Mouse (Mus musculus) heart, postnatal 0 days (tissue): ENCODE results near the gene Capzb. TPM values are rescaled to one million over a fixed set of nuclear protein-coding genes. Genes with fewer than 3 reads are reported as not detected.

Source experiments
- ATAC-seq: fragments of 200-750 bp; cut with Nextera tagmentation; 2 replicates; pipeline ENCODE4 v1.8.0; 2017; ENCODE audit warnings: low read depth, moderate number of reproducible peaks, moderate library complexity; ENCODE audit not compliant: insufficient read depth
- DNase-seq: peaks from one replicate; pipeline ENCODE4 v3.0.0-alpha.2; 2016; ENCODE audit warnings: low spot score
- H3K27ac ChIP-seq: fragments of 300-500 bp; sonication (generic); 2 replicates; pipeline ENCODE4 v1.5.1; 2014; ENCODE audit warnings: low read depth, mild to moderate bottlenecking
- H3K27me3 ChIP-seq: fragments of 300-500 bp; sonication (generic); 2 replicates; pipeline ENCODE4 v1.6.1; 2014; ENCODE audit warnings: low read length, mixed read lengths; ENCODE audit not compliant: control insufficient read depth, insufficient read depth
- H3K36me3 ChIP-seq: fragments of 300-500 bp; sonication (generic); replicated peaks from 2 replicates; pipeline ENCODE4 v1.6.1; 2014; ENCODE audit warnings: low read length, mixed read lengths; ENCODE audit not compliant: control insufficient read depth, insufficient read depth
- H3K4me1 ChIP-seq: fragments of 300-500 bp; sonication (generic); 2 replicates; pipeline ENCODE4 v1.6.1; 2014; ENCODE audit warnings: antibody characterized with exemption; ENCODE audit not compliant: control insufficient read depth, insufficient read depth
- H3K4me2 ChIP-seq: fragments of 300-500 bp; sonication (generic); 2 replicates; pipeline ENCODE4 v1.6.1; 2014; ENCODE audit warnings: low read depth, mild to moderate bottlenecking, low read length, moderate library complexity
- H3K4me3 ChIP-seq: fragments of 300-500 bp; sonication (generic); 2 replicates; pipeline ENCODE4 v1.5.1; 2014; ENCODE audit warnings: low read depth, low read length
- H3K9ac ChIP-seq: fragments of 300-500 bp; sonication (generic); replicated peaks from 2 replicates; pipeline ENCODE4 v1.6.1; 2014; ENCODE audit warnings: low read depth, low read length, mixed read lengths
- H3K9me3 ChIP-seq: fragments of 300-500 bp; sonication (generic); replicated peaks from 2 replicates; pipeline ENCODE4 v1.6.1; 2016; ENCODE audit warnings: low read length; ENCODE audit not compliant: control insufficient read depth
- CTCF ChIP-seq: IDR thresholded peaks from 2 replicates; pipeline ENCODE4 v1.5.1; 2016; ENCODE audit warnings: antibody characterized with exemption, control low read depth, low read depth
- EP300 ChIP-seq: IDR thresholded peaks from 2 replicates; pipeline ENCODE4 v1.6.1; 2016; ENCODE audit warnings: antibody characterized with exemption, low read depth
- WGBS: fragments of 180-500 bp; shearing (Covaris S2); extraction: QIAGEN DNeasy Blood & Tissue Kit; methylation state at CpG from one replicate; pipeline ENCODE4 v1.1.7; 2014; 5-methylcytosine and 5-hydroxymethylcytosine counted together
- polyA plus RNA-seq: library from polyadenylated mRNA; unstranded; fragments of >200 nt; fragmentation: Nextera tagmentation; extraction: Ambion mirVana; gene quantifications from 2 replicates; pipeline ENCODE4 v1.2.1, GENCODE M21; 2015
- total RNA-seq: library from RNA; depleted of rRNA; stranded (reverse); fragments of >200 nt; gene quantifications from 2 replicates; pipeline ENCODE4 v1.2.3, GENCODE M21; 2014; ENCODE audit warnings: low replicate concordance

Gene Capzb
- total and polyA plus RNA-seq, 2 experiments from 2014 or later, result 131 to 363 TPM

DNA sequence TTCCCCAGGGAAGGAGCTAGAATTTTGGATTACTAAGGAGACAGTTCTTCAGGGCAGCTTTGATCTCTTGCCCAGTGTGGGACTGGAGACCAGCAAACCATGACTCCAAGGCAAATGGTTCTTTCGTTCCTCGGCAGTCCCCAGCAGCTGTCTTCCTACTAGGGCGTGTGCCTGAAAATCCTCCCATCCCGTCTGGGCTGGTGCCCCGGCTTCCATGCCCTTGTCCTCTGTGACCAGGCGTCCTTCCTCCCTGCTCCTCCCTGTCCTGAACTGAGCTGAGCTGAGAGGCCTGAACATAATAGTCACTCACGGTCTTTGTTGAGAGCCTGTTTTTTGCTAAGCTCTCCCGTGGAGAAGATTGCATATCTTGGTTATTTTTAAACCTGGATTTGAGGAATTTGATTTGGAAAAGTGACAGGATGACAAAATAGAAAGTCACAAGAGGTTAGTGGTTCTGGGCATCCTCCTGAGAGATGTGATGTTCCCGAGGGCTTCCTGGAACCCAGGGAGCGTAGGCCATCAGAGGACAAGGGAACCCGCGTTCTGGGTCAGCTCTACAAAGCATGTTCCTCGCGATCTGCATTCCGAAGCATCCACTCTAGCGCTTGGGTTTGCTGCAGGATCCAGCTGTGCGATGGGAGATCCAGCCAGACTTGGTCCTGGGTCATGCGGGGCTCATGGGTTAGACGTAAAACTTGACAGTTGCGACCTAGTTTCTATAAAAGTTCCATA is 38.0 kb upstream of the Capzb start:
- WGBS, result 49% methylated on average over 20 of the region's 20 CpGs
- Histone ChIP-seq H3K27me3 (no peaks in the 10 kb centered on the region), H3K9ac (no peak overlapping the region), H3K27ac (peak overlapping the region; percentile 18; the same call in 1 of the 2 replicates), H3K9me3 (no peaks in the 10 kb centered on the region), H3K4me2 (no peak overlapping the region), H3K4me1 (no peaks in the 10 kb centered on the region), H3K36me3 (no peaks in the 10 kb centered on the region), H3K4me3 (no peak overlapping the region)
- peak; percentile 24 for DNase-seq
- ATAC-seq, result peak; percentile 75
- TF ChIP-seq CTCF, result no peak
- TF ChIP-seq EP300, result no peak

DNA sequence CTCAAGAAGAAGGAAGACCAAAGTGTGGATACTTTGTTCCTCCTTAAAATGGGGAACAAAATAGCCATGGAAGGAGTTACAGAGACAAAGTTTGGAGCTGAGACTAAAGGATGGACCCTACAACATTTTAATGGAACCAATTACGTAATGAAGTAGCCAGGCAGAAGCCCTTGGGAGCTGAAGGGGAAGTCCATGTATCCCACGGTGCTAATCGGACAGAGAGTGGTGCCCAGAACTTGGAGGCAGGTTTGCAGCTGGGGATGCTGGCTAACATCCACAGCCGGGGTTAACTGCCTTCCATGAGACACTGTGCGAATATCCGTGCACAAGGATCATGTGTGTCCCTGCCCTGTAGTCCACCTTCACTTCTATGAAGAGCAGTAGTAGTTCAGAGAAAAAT is 36.2 kb upstream of the Capzb start:
- Histone ChIP-seq H3K27ac (no peak overlapping the region), H3K4me1 (no peaks in the 10 kb centered on the region), H3K4me3 (no peak overlapping the region), H3K36me3 (no peaks in the 10 kb centered on the region), H3K9ac (no peak overlapping the region), H3K9me3 (no peaks in the 10 kb centered on the region), H3K27me3 (no peaks in the 10 kb centered on the region), H3K4me2 (no peak overlapping the region)
- ATAC-seq (no peak), DNase-seq (no peak)
- no peak for TF ChIP-seq CTCF
- TF ChIP-seq EP300, result no peak
- 79% methylated on average over 6 of the region's 6 CpGs for WGBS

DNA sequence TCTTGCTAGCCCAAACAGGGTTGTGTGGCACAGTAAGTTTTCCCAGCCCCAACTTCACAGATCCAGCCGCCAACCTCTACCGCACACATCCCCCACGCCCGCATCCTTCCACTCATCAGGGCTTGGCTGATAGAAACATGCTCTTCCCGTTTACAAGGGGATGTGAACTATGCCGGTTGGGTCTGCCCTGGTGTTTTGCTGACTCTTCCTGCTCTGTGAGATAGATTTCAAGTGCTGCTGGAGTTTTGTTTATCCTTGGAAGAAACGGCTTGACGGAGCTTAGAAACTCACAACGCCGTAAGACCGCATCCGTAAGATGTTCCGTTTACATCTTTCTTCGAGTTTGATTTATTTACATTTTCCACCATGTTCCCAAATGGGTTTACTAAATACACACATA is 34.3 kb upstream of the Capzb start:
- H3K4me1 ChIP-seq, result no peaks in the 10 kb centered on the region
- WGBS, result 69% methylated on average over 14 of the region's 14 CpGs
- no peak overlapping the region for H3K27ac ChIP-seq
- DNase-seq (no peak), ATAC-seq (no peak)
- no peaks in the 10 kb centered on the region for H3K27me3 ChIP-seq
- H3K4me3 ChIP-seq, result no peak overlapping the region
- no peak overlapping the region for H3K4me2 ChIP-seq
- no peaks in the 10 kb centered on the region for H3K36me3 ChIP-seq
- no peak for TF ChIP-seq CTCF
- no peak for TF ChIP-seq EP300
- H3K9ac ChIP-seq, result no peak overlapping the region
- H3K9me3 ChIP-seq, result no peaks in the 10 kb centered on the region

DNA sequence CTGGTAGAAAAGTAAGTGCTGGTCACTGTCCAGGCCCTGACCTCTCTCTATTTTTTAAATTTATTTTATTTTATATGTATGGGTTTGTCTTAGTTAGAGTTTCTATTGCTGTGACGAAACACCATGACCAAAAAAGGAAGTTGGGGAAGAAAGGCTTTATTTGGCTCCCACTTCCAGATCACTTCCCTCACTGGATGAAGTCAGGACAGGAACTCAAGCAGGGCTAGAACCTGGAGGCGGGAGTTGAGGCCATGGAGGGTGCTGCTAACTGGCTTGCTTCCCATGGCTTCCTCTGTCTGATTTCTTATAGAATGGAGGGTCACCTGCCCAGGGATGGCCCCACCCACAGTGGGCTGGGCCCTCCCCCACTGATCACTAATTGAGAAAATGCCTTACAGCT is 31.6 kb upstream of the Capzb start:
- Histone ChIP-seq H3K4me1 (no peaks in the 10 kb centered on the region), H3K4me3 (no peak overlapping the region), H3K27me3 (no peaks in the 10 kb centered on the region), H3K27ac (no peak overlapping the region), H3K4me2 (no peak overlapping the region), H3K9me3 (no peaks in the 10 kb centered on the region), H3K36me3 (no peaks in the 10 kb centered on the region), H3K9ac (no peak overlapping the region)
- DNase-seq (no peak), ATAC-seq (no peak)
- no peak for TF ChIP-seq EP300
- no peak for TF ChIP-seq CTCF
- 62% methylated on average over 2 of the region's 2 CpGs for WGBS

DNA sequence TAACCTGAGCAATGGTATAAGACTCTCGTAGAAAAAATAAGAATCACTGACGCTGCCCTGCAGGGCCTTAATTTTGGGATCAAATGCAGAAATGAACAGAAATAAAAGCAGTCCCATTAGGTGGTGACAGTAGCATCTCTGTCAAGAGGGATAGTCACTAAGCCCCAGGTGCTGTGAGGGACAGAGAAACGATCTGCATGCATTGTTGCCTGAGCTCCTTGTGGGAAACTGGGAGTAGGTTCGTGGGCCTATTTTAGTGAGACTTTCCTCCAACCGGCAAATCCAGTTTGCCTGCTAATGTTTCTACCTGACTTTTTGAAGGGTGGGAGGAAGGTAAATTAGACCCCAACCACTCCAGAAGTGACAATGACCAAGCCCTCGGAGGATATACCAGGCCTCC is 28.6 kb upstream of the Capzb start:
- no peak for TF ChIP-seq EP300
- no peak for TF ChIP-seq CTCF
- Histone ChIP-seq H3K36me3 (no peaks in the 10 kb centered on the region), H3K9ac (no peak overlapping the region), H3K27me3 (no peaks in the 10 kb centered on the region), H3K9me3 (no peaks in the 10 kb centered on the region), H3K4me3 (no peak overlapping the region), H3K27ac (no peak overlapping the region), H3K4me2 (no peak overlapping the region), H3K4me1 (no peaks in the 10 kb centered on the region)
- DNase-seq (no peak), ATAC-seq (no peak)
- 79% methylated on average over 6 of the region's 6 CpGs for WGBS

DNA sequence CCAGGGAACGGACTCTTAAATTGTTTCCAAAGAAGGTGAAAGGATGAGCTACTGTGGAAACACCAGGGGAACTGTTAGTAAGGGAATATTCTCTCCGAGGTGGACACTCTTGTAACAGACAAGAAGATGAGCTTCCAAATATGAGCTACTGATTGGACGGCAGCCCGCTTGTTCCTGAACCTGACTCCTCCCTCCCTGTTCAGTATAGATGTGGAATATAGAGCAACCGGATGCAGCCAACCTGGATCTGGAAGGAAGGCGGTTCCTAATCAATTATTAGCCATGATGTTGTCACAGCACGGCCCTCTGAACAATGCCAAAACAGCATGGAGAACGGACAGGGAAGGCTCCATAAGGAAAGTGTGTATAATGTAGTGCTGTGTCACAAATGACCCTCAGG is 27.4 kb upstream of the Capzb start:
- Histone ChIP-seq H3K9me3 (no peaks in the 10 kb centered on the region), H3K4me2 (no peak overlapping the region), H3K27me3 (no peaks in the 10 kb centered on the region), H3K4me3 (no peak overlapping the region), H3K27ac (no peak overlapping the region), H3K9ac (no peak overlapping the region), H3K36me3 (no peaks in the 10 kb centered on the region), H3K4me1 (no peaks in the 10 kb centered on the region)
- no peak for ATAC-seq
- no peak for DNase-seq
- TF ChIP-seq CTCF (no peak), EP300 (no peak)
- 84% methylated on average over 8 of the region's 8 CpGs for WGBS
